Mouse (Mus musculus) cortical plate, adult 2 months (tissue): ENCODE measurements around the gene C1qtnf7. TPM values are rescaled to one million over a fixed set of nuclear protein-coding genes. Genes with fewer than 3 reads are reported as not detected.

Source experiments
- H3K27ac ChIP-seq: fragments of 200-500 bp; 2 replicates; pipeline ENCODE4 v1.5.1; 2012; ENCODE audit warnings: low read length, control low read depth, inconsistent platforms; ENCODE audit not compliant: insufficient read depth
- H3K4me1 ChIP-seq: fragments of 200-500 bp; 2 replicates; pipeline ENCODE4 v1.6.1; 2011; ENCODE audit warnings: low read length; ENCODE audit not compliant: control insufficient read depth, insufficient read depth
- H3K4me3 ChIP-seq: fragments of 200-500 bp; 2 replicates; pipeline ENCODE4 v1.5.1; 2011; ENCODE audit warnings: mild to moderate bottlenecking, low read length, control low read depth; ENCODE audit not compliant: insufficient read depth
- CTCF ChIP-seq: fragments of 200-500 bp; IDR thresholded peaks from 2 replicates; pipeline ENCODE4 v1.5.1; 2011; ENCODE audit warnings: mild to moderate bottlenecking, control low read depth, low read length; ENCODE audit not compliant: insufficient read depth; ENCODE audit errors: extremely low read depth
- POLR2A ChIP-seq: fragments of 200-500 bp; IDR thresholded peaks from 2 replicates; pipeline ENCODE4 v1.6.1; 2011; ENCODE audit warnings: mild to moderate bottlenecking, low read length, control low read depth; ENCODE audit not compliant: insufficient read depth; ENCODE audit errors: extremely low read depth
- polyA plus RNA-seq: library from polyadenylated mRNA; depleted of rRNA; stranded (reverse); fragments of >200 nt; gene quantifications from 2 replicates; pipeline ENCODE4 v1.2.3, GENCODE M21; 2012

The C1qtnf7 gene
- polyA plus RNA-seq, 1 experiment, result 0.92 TPM

DNA sequence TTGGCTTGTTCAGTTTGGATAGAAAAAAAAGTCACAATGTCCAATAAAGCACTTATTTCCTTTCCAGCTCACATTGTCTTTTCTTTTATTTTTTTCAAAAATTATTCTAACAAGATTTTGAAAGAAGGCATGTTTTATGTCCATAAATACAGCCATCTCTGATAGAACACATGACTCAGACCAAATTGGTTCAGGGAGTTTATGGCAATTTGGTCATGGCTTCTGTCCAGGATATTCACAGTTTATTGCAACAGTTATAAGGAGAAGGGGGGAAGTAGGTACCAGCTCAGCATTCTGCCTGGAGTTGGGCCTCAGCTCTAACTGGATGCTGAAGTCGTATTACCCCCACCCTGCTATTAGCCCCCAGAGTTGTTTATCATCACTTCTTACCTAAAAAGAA is 15.5 kb downstream of the C1qtnf7 start:
- no peaks in the 10 kb centered on the region for H3K4me1 ChIP-seq
- H3K27ac ChIP-seq, result no peak overlapping the region
- TF ChIP-seq POLR2A, result no peak
- no peak for TF ChIP-seq CTCF
- no peak overlapping the region for H3K4me3 ChIP-seq

- H3K4me3 ChIP-seq, result no peak overlapping the region
- no peak overlapping the region for H3K27ac ChIP-seq
- H3K4me1 ChIP-seq, result peaks cover 1% of the 10 kb centered on the region; the same call in 1 of the 2 replicates
- no peak for TF ChIP-seq POLR2A
- TF ChIP-seq CTCF, result no peak
These were observed 23.2 kb downstream of the C1qtnf7 start for GRCm38 (mm10) chr5:43538322-43539167.

GRCm38 (mm10) chr5:43539168-43539516 is 23.8 kb downstream of the C1qtnf7 start:
- TF ChIP-seq POLR2A, result no peak
- TF ChIP-seq CTCF, result no peak
- H3K4me3 ChIP-seq, result no peak overlapping the region
- no peak overlapping the region for H3K27ac ChIP-seq
- H3K4me1 ChIP-seq, result peaks cover 1% of the 10 kb centered on the region; the same call in 1 of the 2 replicates

- peaks cover 1% of the 10 kb centered on the region; the same call in 1 of the 2 replicates for H3K4me1 ChIP-seq
These were observed 24.5 kb downstream of the C1qtnf7 start for GRCm38 (mm10) chr5:43539871-43540270.

GRCm38 (mm10) chr5:43541492-43541891 is 26.2 kb downstream of the C1qtnf7 start:
- TF ChIP-seq POLR2A (no peak), CTCF (no peak)
- no peak overlapping the region for H3K4me3 ChIP-seq
- peaks cover 1% of the 10 kb centered on the region; the same call in 1 of the 2 replicates for H3K4me1 ChIP-seq
- H3K27ac ChIP-seq, result no peak overlapping the region

More at GRCm38 (mm10) chr5:43539871-43540270, 24.5 kb downstream of the C1qtnf7 start:
- Histone ChIP-seq H3K4me3 (no peak overlapping the region), H3K27ac (no peak overlapping the region)
- TF ChIP-seq POLR2A (no peak), CTCF (no peak)

GRCm38 (mm10) chr5:43542246-43542845 is 27.0 kb downstream of the C1qtnf7 start:
- Histone ChIP-seq H3K27ac (no peak overlapping the region), H3K4me1 (peaks cover 1% of the 10 kb centered on the region; the same call in 1 of the 2 replicates), H3K4me3 (no peak overlapping the region)
- TF ChIP-seq CTCF (no peak), POLR2A (no peak)

DNA sequence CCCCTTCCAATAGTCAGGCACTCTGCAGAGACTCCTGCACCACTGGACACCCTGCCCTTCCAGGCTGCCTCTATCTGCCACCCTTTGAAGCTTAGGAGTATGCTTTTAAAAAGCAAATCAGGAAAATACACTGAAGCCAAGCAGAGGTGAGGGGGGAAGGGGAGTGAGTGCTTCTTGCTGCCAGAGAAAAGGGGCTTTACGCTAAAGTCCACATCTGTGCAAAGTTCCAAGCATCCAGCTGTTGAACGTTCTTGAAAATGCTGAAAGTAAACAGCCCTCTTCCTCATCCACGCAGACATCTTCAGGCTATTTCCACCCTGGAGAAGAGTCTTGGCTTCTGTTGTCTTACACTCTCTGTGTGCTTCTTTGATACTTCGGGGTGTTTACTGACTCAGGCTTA is 34.6 kb downstream of the C1qtnf7 start:
- Histone ChIP-seq H3K4me1 (no peaks in the 10 kb centered on the region), H3K4me3 (no peak overlapping the region), H3K27ac (no peak overlapping the region)
- TF ChIP-seq POLR2A (no peak), CTCF (no peak)

- Histone ChIP-seq H3K4me1 (no peaks in the 10 kb centered on the region), H3K4me3 (no peak overlapping the region), H3K27ac (no peak overlapping the region)
- TF ChIP-seq CTCF (no peak), POLR2A (no peak)
These were observed 35.1 kb downstream of the C1qtnf7 start for GRCm38 (mm10) chr5:43550444-43550843.

- Histone ChIP-seq H3K27ac (no peak overlapping the region), H3K4me3 (no peak overlapping the region), H3K4me1 (no peaks in the 10 kb centered on the region; the same call in 1 of the 2 replicates)
- no peak for TF ChIP-seq POLR2A
- TF ChIP-seq CTCF, result no peak
These were observed 39.5 kb downstream of the C1qtnf7 start for GRCm38 (mm10) chr5:43554871-43555270.

GRCm38 (mm10) chr5:43555406-43555805 is 40.1 kb downstream of the C1qtnf7 start:
- TF ChIP-seq POLR2A (no peak), CTCF (no peak)
- H3K4me3 ChIP-seq, result no peak overlapping the region
- no peak overlapping the region for H3K27ac ChIP-seq
- no peaks in the 10 kb centered on the region; the same call in 1 of the 2 replicates for H3K4me1 ChIP-seq
